Mouse (Mus musculus): Measurements from ENCODE around the gene Ablim1. TPM values are rescaled to one million over a fixed set of nuclear protein-coding genes. Genes with fewer than 3 reads are reported as not detected.

The Ablim1 gene
- polyA plus RNA-seq, 1 experiment from 2014 or later: 40.5 TPM

DNA sequence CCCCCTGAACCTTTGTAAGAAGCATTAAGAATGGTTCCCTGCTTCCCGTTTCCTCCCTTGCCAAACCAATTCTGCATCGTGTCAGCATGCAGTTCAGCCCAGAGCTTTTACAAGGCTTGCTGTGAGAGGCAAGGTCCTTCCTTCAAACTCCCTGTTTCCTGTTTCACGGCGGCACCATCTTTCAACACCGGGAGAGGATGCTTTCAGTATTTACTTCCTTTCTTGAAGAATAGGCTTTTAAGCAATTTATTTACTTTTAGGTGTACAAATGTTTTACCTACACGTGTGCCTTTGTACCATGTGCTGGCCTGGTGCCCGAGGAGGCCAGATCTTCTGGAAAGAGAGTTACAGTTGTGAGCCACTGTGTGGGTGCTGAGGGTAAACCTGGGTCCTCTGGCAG, 41.6 kb upstream of the Ablim1 start:
- Histone ChIP-seq H3K4me2 (ENCODE audit: low read length) (peak overlapping the region; percentile 38; the same call in 1 of the 2 replicates), H3K4me1 (replicated peaks; ENCODE audit: insufficient read depth, low read length) (peaks cover 9% of the 10 kb centered on the region), H3K27me3 (ENCODE audit: insufficient read depth, low read length) (no peaks in the 10 kb centered on the region), H3K9me3 (replicated peaks; ENCODE audit: low read length) (no peaks in the 10 kb centered on the region), H3K9ac (ENCODE audit: low read depth, low read length) (no peak overlapping the region), H3K4me3 (replicated peaks; ENCODE audit: low read depth, low read length) (no peak overlapping the region), H3K27ac (peak overlapping the region; percentile 79), H3K36me3 (ENCODE audit: insufficient read depth, low read length) (no peaks in the 10 kb centered on the region)
- ATAC-seq (replicated peaks; ENCODE audit: low FRiP score, low read depth) (no peak), DNase-seq (ENCODE audit: low spot score) (no peak)
- WGBS: 57% methylated on average over 7 of the region's 7 CpGs
- no peak for TF ChIP-seq CTCF (IDR thresholded peaks at IDR 0.05; ENCODE audit: low read depth)

DNA sequence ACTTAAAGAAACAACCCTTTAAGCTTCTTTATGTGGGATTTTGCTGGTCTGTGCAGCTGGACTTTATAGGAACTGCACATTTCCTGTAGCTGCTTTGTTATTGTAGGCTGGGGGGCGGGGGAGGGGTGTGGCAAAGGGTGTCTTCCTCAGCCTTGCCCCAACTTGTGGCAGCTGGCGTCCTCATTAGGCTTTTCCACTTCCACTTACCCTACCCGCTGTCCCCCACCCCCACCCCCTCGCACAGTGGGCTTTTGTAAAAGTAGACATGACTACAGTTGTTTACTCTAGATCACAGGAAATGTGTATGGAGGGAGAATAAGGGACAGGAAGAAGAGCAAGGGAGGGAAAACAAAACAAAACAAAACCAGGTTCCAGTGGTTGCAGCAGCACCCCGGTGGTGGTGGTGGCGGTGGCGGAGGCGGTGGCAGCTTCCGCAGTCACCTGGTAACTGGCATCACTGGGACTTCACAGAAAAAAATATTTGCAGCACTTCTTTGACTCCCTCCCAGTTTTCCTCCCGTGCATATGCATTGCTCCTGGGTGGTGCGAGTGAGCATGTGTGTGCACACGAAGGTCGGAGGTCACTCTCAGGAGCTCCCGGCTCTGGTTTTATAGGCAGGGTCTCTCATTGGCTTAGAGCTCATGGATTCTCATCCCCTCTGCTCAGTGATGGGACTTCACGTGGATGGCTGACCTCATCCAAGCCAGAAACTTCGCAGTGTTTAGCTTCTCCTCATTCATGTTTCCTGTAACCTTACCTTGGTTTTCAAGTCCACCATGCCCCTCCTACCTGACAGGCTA, 40.9 kb upstream of the Ablim1 start:
- ATAC-seq (replicated peaks; ENCODE audit: low FRiP score, low read depth) (no peak), DNase-seq (ENCODE audit: low spot score) (peak; percentile 62)
- no peak for TF ChIP-seq CTCF (IDR thresholded peaks at IDR 0.05; ENCODE audit: low read depth)
- Histone ChIP-seq H3K4me2 (ENCODE audit: low read length) (peak overlapping the region; percentile 38), H3K36me3 (ENCODE audit: insufficient read depth, low read length) (no peaks in the 10 kb centered on the region), H3K9me3 (replicated peaks; ENCODE audit: low read length) (no peaks in the 10 kb centered on the region), H3K4me3 (replicated peaks; ENCODE audit: low read depth, low read length) (no peak overlapping the region), H3K4me1 (replicated peaks; ENCODE audit: insufficient read depth, low read length) (peaks cover 9% of the 10 kb centered on the region), H3K9ac (ENCODE audit: low read depth, low read length) (0 out of 2 replicates have a peak overlapping the region, but pooled peaks have one; percentile 4), H3K27ac (peak overlapping the region; percentile 79), H3K27me3 (ENCODE audit: insufficient read depth, low read length) (no peaks in the 10 kb centered on the region)
- WGBS: 44% methylated on average over 16 of the region's 16 CpGs

DNA sequence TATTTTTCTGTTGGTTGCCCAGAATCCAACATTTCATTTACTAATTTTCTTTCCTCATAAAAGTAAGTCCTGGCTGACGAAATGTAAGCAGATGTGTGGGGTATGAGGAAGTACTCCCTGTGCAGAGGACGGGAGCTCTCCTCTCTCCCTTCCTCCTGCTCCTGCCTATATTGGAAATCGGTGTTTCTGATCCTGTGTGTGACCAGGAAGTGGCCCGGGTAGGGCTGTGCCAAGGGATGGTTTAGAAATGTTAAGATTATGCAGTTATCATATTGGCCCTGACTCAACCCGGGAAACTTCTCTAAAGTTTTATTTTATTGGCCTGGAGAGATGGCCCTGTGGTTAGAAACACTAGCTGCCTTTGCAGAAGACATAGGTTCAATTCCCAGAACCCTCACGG, 40.0 kb upstream of the Ablim1 start:
- ATAC-seq (replicated peaks; ENCODE audit: low FRiP score, low read depth) (no peak), DNase-seq (ENCODE audit: low spot score) (no peak)
- Histone ChIP-seq H3K9ac (ENCODE audit: low read depth, low read length) (no peak overlapping the region), H3K27me3 (ENCODE audit: insufficient read depth, low read length) (no peaks in the 10 kb centered on the region), H3K4me3 (replicated peaks; ENCODE audit: low read depth, low read length) (no peak overlapping the region), H3K9me3 (replicated peaks; ENCODE audit: low read length) (no peaks in the 10 kb centered on the region), H3K36me3 (ENCODE audit: insufficient read depth, low read length) (no peaks in the 10 kb centered on the region), H3K27ac (peak overlapping the region; percentile 79), H3K4me2 (ENCODE audit: low read length) (no peak overlapping the region), H3K4me1 (replicated peaks; ENCODE audit: insufficient read depth, low read length) (peaks cover 9% of the 10 kb centered on the region)
- 60% methylated on average over 6 of the region's 6 CpGs for WGBS
- no peak for TF ChIP-seq CTCF (IDR thresholded peaks at IDR 0.05; ENCODE audit: low read depth)

- Histone ChIP-seq H3K4me2 (ENCODE audit: low read length) (no peak overlapping the region), H3K27ac (no peak overlapping the region), H3K27me3 (ENCODE audit: insufficient read depth, low read length) (no peaks in the 10 kb centered on the region), H3K4me3 (replicated peaks; ENCODE audit: low read depth, low read length) (no peak overlapping the region), H3K9me3 (replicated peaks; ENCODE audit: low read length) (no peaks in the 10 kb centered on the region), H3K36me3 (ENCODE audit: insufficient read depth, low read length) (no peaks in the 10 kb centered on the region), H3K4me1 (replicated peaks; ENCODE audit: insufficient read depth, low read length) (peaks cover 9% of the 10 kb centered on the region), H3K9ac (ENCODE audit: low read depth, low read length) (no peak overlapping the region)
- TF ChIP-seq CTCF (IDR thresholded peaks at IDR 0.05; ENCODE audit: low read depth): no peak
- ATAC-seq (replicated peaks; ENCODE audit: low FRiP score, low read depth) (no peak), DNase-seq (ENCODE audit: low spot score) (no peak)
- WGBS: 96% methylated on average over 11 of the region's 11 CpGs
Measured at GRCm38 (mm10) chr19:57354050-57354449, 39.3 kb upstream of the Ablim1 start.

GRCm38 (mm10) chr19:57353228-57353627, 38.5 kb upstream of the Ablim1 start:
- DNase-seq (ENCODE audit: low spot score) (no peak), ATAC-seq (replicated peaks; ENCODE audit: low FRiP score, low read depth) (no peak)
- H3K9me3 ChIP-seq (replicated peaks; ENCODE audit: low read length): no peaks in the 10 kb centered on the region
- no peak overlapping the region for H3K27ac ChIP-seq
- H3K4me3 ChIP-seq (replicated peaks; ENCODE audit: low read depth, low read length): no peak overlapping the region
- no peaks in the 10 kb centered on the region for H3K27me3 ChIP-seq (ENCODE audit: insufficient read depth, low read length)
- no peaks in the 10 kb centered on the region for H3K36me3 ChIP-seq (ENCODE audit: insufficient read depth, low read length)
- no peak for TF ChIP-seq CTCF (IDR thresholded peaks at IDR 0.05; ENCODE audit: low read depth)
- H3K4me2 ChIP-seq (ENCODE audit: low read length): no peak overlapping the region
- H3K4me1 ChIP-seq (replicated peaks; ENCODE audit: insufficient read depth, low read length): peaks cover 5% of the 10 kb centered on the region
- H3K9ac ChIP-seq (ENCODE audit: low read depth, low read length): no peak overlapping the region
- 93% methylated on average over 10 of the region's 10 CpGs for WGBS

- Histone ChIP-seq H3K27me3 (ENCODE audit: insufficient read depth, low read length) (no peaks in the 10 kb centered on the region), H3K27ac (no peak overlapping the region), H3K9ac (ENCODE audit: low read depth, low read length) (no peak overlapping the region), H3K9me3 (replicated peaks; ENCODE audit: low read length) (no peaks in the 10 kb centered on the region), H3K4me2 (ENCODE audit: low read length) (no peak overlapping the region), H3K4me1 (replicated peaks; ENCODE audit: insufficient read depth, low read length) (peaks cover 5% of the 10 kb centered on the region), H3K36me3 (ENCODE audit: insufficient read depth, low read length) (no peaks in the 10 kb centered on the region), H3K4me3 (replicated peaks; ENCODE audit: low read depth, low read length) (no peak overlapping the region)
- no peak for DNase-seq (ENCODE audit: low spot score)
- no peak for ATAC-seq (replicated peaks; ENCODE audit: low FRiP score, low read depth)
- TF ChIP-seq CTCF (IDR thresholded peaks at IDR 0.05; ENCODE audit: low read depth): no peak
- 61% methylated on average over 12 of the region's 12 CpGs for WGBS
Measured at GRCm38 (mm10) chr19:57352337-57352935, 37.7 kb upstream of the Ablim1 start.
